Mouse (Mus musculus) skeletal muscle tissue, adult 2 months (tissue): ENCODE measurements around the gene Prpsap1.
"Not testable (repeated sequence)": the region's sequence is repeated elsewhere in the genome, so short reads cannot be mapped to it uniquely, and the experiment has no call there.

Experiments used
- DNase-seq: peaks from one replicate; pipeline ENCODE4 v3.0.0-alpha.2; 2012; ENCODE audit warnings: low read depth, low spot score

Gene Prpsap1

GRCm38 (mm10) chr11:116429862-116430613, 64.0 kb downstream of the Prpsap1 start:
- DNase-seq, result no peak

GRCm38 (mm10) chr11:116428872-116429859, 64.8 kb downstream of the Prpsap1 start:
- no peak for DNase-seq

GRCm38 (mm10) chr11:116426852-116427575, 67.0 kb downstream of the Prpsap1 start:
- no peak for DNase-seq

- not testable (repeated sequence) for DNase-seq
Measured at GRCm38 (mm10) chr11:116426328-116426727, 67.7 kb downstream of the Prpsap1 start.

- no peak for DNase-seq
Measured at GRCm38 (mm10) chr11:116424621-116425407, 69.2 kb downstream of the Prpsap1 start.

- no peak for DNase-seq
Measured at GRCm38 (mm10) chr11:116423782-116424620, 70.0 kb downstream of the Prpsap1 start.

GRCm38 (mm10) chr11:116423214-116423613, 70.8 kb downstream of the Prpsap1 start:
- DNase-seq, result no peak

GRCm38 (mm10) chr11:116422562-116422961, 71.4 kb downstream of the Prpsap1 start:
- DNase-seq, result no peak

- no peak for DNase-seq
Measured at GRCm38 (mm10) chr11:116421102-116421501, 72.9 kb downstream of the Prpsap1 start.
